Comparison of ENCODE assay signal across 19 mouse cellular contexts in the genomic region with DNA sequence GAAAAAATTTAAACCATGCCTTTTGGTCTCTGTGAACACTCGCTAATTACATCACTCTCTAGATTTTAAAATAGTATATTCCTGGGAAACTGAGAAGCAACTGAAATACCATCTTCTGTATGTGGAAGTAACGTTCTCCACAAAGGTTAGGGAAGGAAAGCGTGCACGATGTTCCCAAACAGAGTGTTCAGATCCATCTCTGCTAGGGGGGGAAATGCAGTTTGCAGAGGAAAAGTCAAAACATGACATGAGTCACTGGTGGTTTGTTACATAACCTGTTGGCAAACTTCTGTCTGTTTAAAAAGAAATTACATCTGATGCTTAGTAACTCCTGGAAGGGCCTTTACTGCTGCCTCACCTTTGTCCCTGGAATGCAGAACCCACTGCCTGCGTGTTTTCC.
A peak's percentile ranks its signal among the peaks of the same experiment; 100 is the strongest.
DNase-seq lines count a peak whose midpoint lies in the region; TF ChIP-seq lines count a peak whose summit lies in the region.
"Had no signal": no experiment of that assay in that cellular context is flagged by ENCODE, and none has a peak within 500 bp of the region (broad histone marks: within the 10 kb centered on the region; RNA-seq: fewer than 3 reads in every experiment).

No protein-coding gene starts in this region.

- peak; percentile 41 to 43 for DNase-seq in frontal cortex, postnatal 36 days (ENCODE audit: low spot score in 2 of 2)
- DNase-seq in frontal cortex, postnatal 14 days (ENCODE audit: low spot score in 2 of 2) = no peak
- peak; percentile 31 for DNase-seq in right cerebral cortex, postnatal 25 days
- DNase-seq in right cerebral cortex, postnatal 14 days = no peak
- peak; percentile 28 to 41 for DNase-seq in left cerebral cortex, adult 2 months (ENCODE audit: extremely low spot score in 1 of 2, low spot score in 2 of 2)
- no peak for DNase-seq in cerebellum, adult 9-10 months
- DNase-seq in heart, adult 11 months = no peak
- DNase-seq: adrenal gland, adult 2 months; cerebellum, postnatal 10 days; gastrocnemius, postnatal 25 days; kidney, adult 18-20 months had no signal

- H3K27ac ChIP-seq in left cerebral cortex, adult 2 months = peak overlapping the region; percentile 20; the same call in 1 of the 2 replicates
- H3K27ac ChIP-seq: embryonic facial prominence, embryonic 13.5 days; hindbrain, embryonic 12.5 days; kidney, postnatal 0 days; liver, embryonic 14.5 days; lung, embryonic 15.5 days; macrophage; midbrain, embryonic 10.5 days; stomach, embryonic 15.5 days had no signal

- TF ChIP-seq CTCF in left cerebral cortex, adult 2 months (IDR thresholded peaks at IDR 0.05) = no peak

- no peak overlapping the region for H3K4me3 ChIP-seq in left cerebral cortex, adult 2 months
- H3K4me3 ChIP-seq: embryonic facial prominence, embryonic 13.5 days; hindbrain, embryonic 12.5 days; lung, embryonic 15.5 days; midbrain, embryonic 10.5 days; stomach, embryonic 15.5 days had no signal

- intact Hi-C loops in left cerebral cortex, adult 2 months (cut with DNase I) = loop anchor here (5.0 kb wide), 1 partner anchor 261 kb away; no protein-coding TSS in a partner anchor

Comparison
In these comparisons a context has a peak if more than half of its experiments do, and no peak if none do; other contexts are left out.
1. DNase-seq: peak in frontal cortex, postnatal 36 days (2 of 2), right cerebral cortex, postnatal 25 days (single experiment) and left cerebral cortex, adult 2 months (2 of 2); none in frontal cortex, postnatal 14 days (0 of 2), right cerebral cortex, postnatal 14 days (single experiment), cerebellum, adult 9-10 months (single experiment) and heart, adult 11 months (single experiment).